Mouse (Mus musculus): ENCODE results near the gene Exoc3. TPM values are rescaled to one million over a fixed set of nuclear protein-coding genes. Genes with fewer than 3 reads are reported as not detected.

Exoc3 gene
- polyA plus RNA-seq, 1 experiment: 40.2 TPM

DNA sequence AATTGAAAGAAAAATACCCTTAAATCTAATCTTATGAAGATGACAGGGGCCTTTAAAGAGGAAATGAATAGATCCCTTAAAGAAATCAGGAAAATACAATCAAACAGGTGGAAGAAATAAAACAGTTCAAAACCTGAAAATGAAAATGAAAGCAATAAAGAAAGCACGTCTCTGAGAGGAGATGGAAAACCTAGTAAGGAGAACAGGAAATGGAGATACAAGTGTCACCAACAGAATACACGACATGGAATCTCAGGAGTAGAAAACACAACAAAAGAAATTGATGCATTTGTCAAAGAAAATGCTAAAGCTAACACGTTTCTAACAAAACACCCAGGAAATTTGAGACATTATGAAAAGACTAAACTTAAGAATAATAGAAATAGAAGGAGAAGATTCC lies 12.1 kb downstream of the Exoc3 start:
- H3K27ac ChIP-seq (ENCODE audit: control insufficient read depth, insufficient read depth, low read depth, low read length, poor library complexity): no peak overlapping the region
- TF ChIP-seq CTCF (IDR thresholded peaks at IDR 0.05; ENCODE audit: control insufficient read depth, insufficient read depth, low read length) (no peak), POLR2A (IDR thresholded peaks at IDR 0.05; ENCODE audit: borderline replicate concordance, control insufficient read depth, low read depth, low read length) (no peak)

GRCm38 (mm10) chr13:74192613-74193012 lies 15.9 kb downstream of the Exoc3 start:
- Histone ChIP-seq H3K4me3 (replicated peaks; ENCODE audit: control insufficient read depth, low read depth, low read length) (no peak overlapping the region), H3K4me1 (ENCODE audit: control insufficient read depth, insufficient read depth, low read length) (no peaks in the 10 kb centered on the region), H3K27ac (ENCODE audit: control insufficient read depth, insufficient read depth, low read depth, low read length, poor library complexity) (no peak overlapping the region)
- TF ChIP-seq POLR2A (IDR thresholded peaks at IDR 0.05; ENCODE audit: borderline replicate concordance, control insufficient read depth, low read depth, low read length) (no peak), CTCF (IDR thresholded peaks at IDR 0.05; ENCODE audit: control insufficient read depth, insufficient read depth, low read length) (peak; percentile 22; the same call in 1 of the 2 replicates)
- WGBS: 89% methylated on average over 6 of the region's 6 CpGs

More for the DNA sequence above, 12.1 kb downstream of the Exoc3 start:
- Histone ChIP-seq H3K4me3 (replicated peaks; ENCODE audit: control insufficient read depth, low read depth, low read length) (no peak overlapping the region), H3K4me1 (ENCODE audit: control insufficient read depth, insufficient read depth, low read length) (no peaks in the 10 kb centered on the region)
- 69% methylated on average over 3 of the region's 3 CpGs for WGBS

- H3K4me3 ChIP-seq (replicated peaks; ENCODE audit: control insufficient read depth, low read depth, low read length): no peak overlapping the region
Measured at GRCm38 (mm10) chr13:74183011-74183695, 25.4 kb downstream of the Exoc3 start.

DNA sequence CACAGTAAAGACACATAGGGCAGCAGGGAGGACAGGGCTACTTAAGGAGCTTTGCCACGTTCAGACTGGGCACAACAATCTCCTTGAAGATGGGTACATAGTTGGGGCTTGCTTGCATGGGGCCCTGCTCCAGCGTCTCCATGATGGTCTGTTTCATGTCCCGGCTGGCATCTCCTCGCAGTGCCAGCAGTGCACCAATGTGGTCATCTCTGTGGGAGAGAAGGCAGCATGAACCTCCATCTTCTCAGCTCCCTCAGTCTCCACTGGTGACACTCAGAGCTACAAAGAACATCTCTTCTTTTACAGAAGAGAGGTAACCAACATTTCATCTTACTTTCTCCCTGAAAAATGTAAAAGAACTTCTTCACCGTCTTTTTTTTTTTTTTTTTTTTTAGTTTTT lies 36.5 kb downstream of the Exoc3 start:
- Histone ChIP-seq H3K4me1 (ENCODE audit: control insufficient read depth, insufficient read depth, low read length) (no peaks in the 10 kb centered on the region), H3K27ac (ENCODE audit: control insufficient read depth, insufficient read depth, low read depth, low read length, poor library complexity) (no peak overlapping the region), H3K4me3 (replicated peaks; ENCODE audit: control insufficient read depth, low read depth, low read length) (no peak overlapping the region)
- WGBS: 86% methylated on average over 5 of the region's 5 CpGs
- no peak for TF ChIP-seq CTCF (IDR thresholded peaks at IDR 0.05; ENCODE audit: control insufficient read depth, insufficient read depth, low read length)
- no peak for TF ChIP-seq POLR2A (IDR thresholded peaks at IDR 0.05; ENCODE audit: borderline replicate concordance, control insufficient read depth, low read depth, low read length)

More at GRCm38 (mm10) chr13:74183011-74183695, 25.4 kb downstream of the Exoc3 start:
- H3K27ac ChIP-seq (ENCODE audit: control insufficient read depth, insufficient read depth, low read depth, low read length, poor library complexity): no peak overlapping the region
- no peaks in the 10 kb centered on the region for H3K4me1 ChIP-seq (ENCODE audit: control insufficient read depth, insufficient read depth, low read length)
- TF ChIP-seq POLR2A (IDR thresholded peaks at IDR 0.05; ENCODE audit: borderline replicate concordance, control insufficient read depth, low read depth, low read length): no peak
- 86% methylated on average over 5 of the region's 5 CpGs for WGBS

DNA sequence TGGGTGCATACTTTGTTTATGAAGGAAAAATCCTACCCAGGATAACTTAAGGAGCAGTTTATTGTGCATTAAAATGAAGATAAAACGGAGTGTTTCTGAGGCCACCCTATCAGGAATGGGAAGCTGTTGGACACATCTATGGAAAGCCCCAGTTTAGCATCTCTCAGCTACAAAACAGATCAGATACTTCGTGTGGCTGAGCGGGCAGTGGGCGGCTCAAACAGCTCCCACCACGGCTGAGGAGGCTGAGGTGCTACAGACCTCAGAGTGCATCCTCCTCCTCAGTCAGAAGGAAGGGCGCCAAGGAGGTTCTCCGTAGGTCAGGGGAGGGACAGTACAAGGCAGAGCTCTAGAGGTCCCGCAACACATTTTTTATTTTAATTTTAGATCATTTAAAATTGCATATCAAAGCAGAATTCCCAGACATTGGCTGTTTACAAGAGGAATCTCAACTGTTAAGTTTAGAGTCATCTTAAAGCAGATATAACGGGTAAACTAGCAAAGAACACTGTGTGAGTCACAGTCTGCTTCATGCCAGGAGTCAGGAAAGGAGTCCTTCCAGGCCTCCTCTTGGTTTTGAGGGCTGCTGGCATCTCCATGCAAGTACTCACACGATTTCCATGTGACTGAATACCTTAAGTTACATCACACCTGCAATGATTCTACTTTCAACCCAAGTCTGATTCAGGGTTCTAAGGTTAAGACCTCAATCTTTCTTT lies 38.9 kb downstream of the Exoc3 start:
- TF ChIP-seq POLR2A (IDR thresholded peaks at IDR 0.05; ENCODE audit: borderline replicate concordance, control insufficient read depth, low read depth, low read length) (no peak), CTCF (IDR thresholded peaks at IDR 0.05; ENCODE audit: control insufficient read depth, insufficient read depth, low read length) (no peak)
- Histone ChIP-seq H3K4me3 (replicated peaks; ENCODE audit: control insufficient read depth, low read depth, low read length) (no peak overlapping the region), H3K27ac (ENCODE audit: control insufficient read depth, insufficient read depth, low read depth, low read length, poor library complexity) (no peak overlapping the region), H3K4me1 (ENCODE audit: control insufficient read depth, insufficient read depth, low read length) (no peaks in the 10 kb centered on the region; the same call in 1 of the 2 replicates)
- WGBS: 85% methylated on average over 10 of the region's 10 CpGs

- Histone ChIP-seq H3K4me3 (replicated peaks; ENCODE audit: control insufficient read depth, low read depth, low read length) (no peak overlapping the region), H3K4me1 (ENCODE audit: control insufficient read depth, insufficient read depth, low read length) (no peaks in the 10 kb centered on the region; the same call in 1 of the 2 replicates), H3K27ac (ENCODE audit: control insufficient read depth, insufficient read depth, low read depth, low read length, poor library complexity) (no peak overlapping the region)
- WGBS: 77% methylated on average over 2 of the region's 2 CpGs
- TF ChIP-seq CTCF (IDR thresholded peaks at IDR 0.05; ENCODE audit: control insufficient read depth, insufficient read depth, low read length) (no peak), POLR2A (IDR thresholded peaks at IDR 0.05; ENCODE audit: borderline replicate concordance, control insufficient read depth, low read depth, low read length) (no peak)
Measured at GRCm38 (mm10) chr13:74167492-74167891, 41.0 kb downstream of the Exoc3 start.

DNA sequence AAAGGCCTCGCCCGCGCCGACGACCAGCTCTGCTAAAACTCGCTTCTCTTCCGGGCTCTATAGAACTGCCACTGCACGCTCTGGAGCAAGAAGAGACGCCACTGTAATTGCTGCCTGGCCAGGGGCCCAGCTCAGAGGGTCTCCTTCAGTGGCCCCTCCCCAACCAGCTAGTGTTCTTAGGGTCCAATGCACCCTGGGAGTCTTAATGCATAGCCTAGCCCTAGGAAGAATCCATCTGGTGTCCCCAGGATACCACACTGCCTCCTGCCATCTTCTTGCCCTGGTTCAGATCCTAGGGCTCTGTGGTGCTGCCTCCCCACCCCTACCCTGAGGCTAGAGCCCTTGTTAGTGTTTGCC lies 41.5 kb downstream of the Exoc3 start:
- no peak overlapping the region; the same call in 1 of the 2 replicates for H3K27ac ChIP-seq (ENCODE audit: control insufficient read depth, insufficient read depth, low read depth, low read length, poor library complexity)
- H3K4me1 ChIP-seq (ENCODE audit: control insufficient read depth, insufficient read depth, low read length): no peaks in the 10 kb centered on the region; the same call in 1 of the 2 replicates
- peak overlapping the region; percentile 52 for H3K4me3 ChIP-seq (replicated peaks; ENCODE audit: control insufficient read depth, low read depth, low read length)
- 9% methylated on average over 9 of the region's 9 CpGs for WGBS
- no peak for TF ChIP-seq POLR2A (IDR thresholded peaks at IDR 0.05; ENCODE audit: borderline replicate concordance, control insufficient read depth, low read depth, low read length)
- no peak for TF ChIP-seq CTCF (IDR thresholded peaks at IDR 0.05; ENCODE audit: control insufficient read depth, insufficient read depth, low read length)

GRCm38 (mm10) chr13:74166348-74167056 lies 42.0 kb downstream of the Exoc3 start:
- no peak overlapping the region; the same call in 1 of the 2 replicates for H3K27ac ChIP-seq (ENCODE audit: control insufficient read depth, insufficient read depth, low read depth, low read length, poor library complexity)
- 5% methylated on average over 19 of the region's 19 CpGs for WGBS
- no peaks in the 10 kb centered on the region; the same call in 1 of the 2 replicates for H3K4me1 ChIP-seq (ENCODE audit: control insufficient read depth, insufficient read depth, low read length)
- peak overlapping the region; percentile 52 for H3K4me3 ChIP-seq (replicated peaks; ENCODE audit: control insufficient read depth, low read depth, low read length)
- TF ChIP-seq CTCF (IDR thresholded peaks at IDR 0.05; ENCODE audit: control insufficient read depth, insufficient read depth, low read length) (no peak), POLR2A (IDR thresholded peaks at IDR 0.05; ENCODE audit: borderline replicate concordance, control insufficient read depth, low read depth, low read length) (no peak; the same call in 1 of the 2 replicates)
